Mouse (Mus musculus) neutrophil, adult 5-6 weeks (primary cell): ENCODE measurements at regions not wholly inside any gene's neighbourhood (a gene's known extent, or its start where the extent isn't known, plus 50 kb on each side); places are given as distances from the start of the nearest gene placed in this dataset.

Source experiments
- ATAC-seq: fragments of 151-379, 151-347 bp; 2 replicates; pipeline ENCODE4 v1.8.0; 2017; ENCODE audit warnings: mild to moderate bottlenecking, moderate TSS enrichment; ENCODE audit not compliant: insufficient number of reproducible peaks, poor library complexity, low FRiP score, severe bottlenecking; ENCODE audit errors: extremely low read depth

DNA sequence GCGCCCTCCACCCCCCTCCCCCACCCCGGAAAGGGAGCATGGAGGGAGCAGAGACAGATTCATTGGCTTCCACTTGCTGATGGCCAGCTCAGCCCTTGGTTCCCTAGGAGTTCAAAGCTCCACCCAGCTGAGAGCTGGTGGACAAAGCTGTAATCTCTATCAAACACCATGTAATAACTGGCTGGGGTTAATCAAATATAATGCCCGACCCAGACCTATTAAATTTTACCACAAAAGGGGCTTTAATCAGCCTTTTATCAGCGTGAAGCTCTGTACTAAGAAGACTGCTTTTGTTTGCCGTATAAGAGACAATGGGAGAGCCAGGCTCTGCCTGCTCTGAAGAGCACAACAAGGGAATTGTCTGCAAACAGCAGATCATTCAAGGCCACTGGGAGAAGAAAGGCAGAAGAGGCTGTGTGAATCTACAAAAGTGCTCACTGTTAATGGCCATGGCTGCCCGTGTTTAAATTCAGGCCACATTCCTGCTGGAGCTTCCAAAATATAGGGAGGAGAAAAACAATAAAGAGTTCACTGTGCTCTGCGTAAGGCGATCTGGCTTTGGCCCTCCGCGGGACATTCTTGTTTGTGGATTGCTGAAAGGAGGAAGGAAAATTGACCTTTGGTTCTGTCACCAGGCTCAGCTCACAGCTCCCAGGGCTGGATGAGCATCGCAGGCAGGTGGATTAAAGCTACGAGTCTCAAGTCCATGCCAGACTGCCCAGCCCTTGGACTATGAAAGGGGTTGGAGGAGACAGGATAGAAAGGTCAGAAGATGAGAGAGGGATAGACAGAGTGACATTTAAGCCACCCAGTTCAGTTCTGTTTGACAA is 114.4 kb upstream of the Foxn2 start:
- ATAC-seq: no peak

DNA sequence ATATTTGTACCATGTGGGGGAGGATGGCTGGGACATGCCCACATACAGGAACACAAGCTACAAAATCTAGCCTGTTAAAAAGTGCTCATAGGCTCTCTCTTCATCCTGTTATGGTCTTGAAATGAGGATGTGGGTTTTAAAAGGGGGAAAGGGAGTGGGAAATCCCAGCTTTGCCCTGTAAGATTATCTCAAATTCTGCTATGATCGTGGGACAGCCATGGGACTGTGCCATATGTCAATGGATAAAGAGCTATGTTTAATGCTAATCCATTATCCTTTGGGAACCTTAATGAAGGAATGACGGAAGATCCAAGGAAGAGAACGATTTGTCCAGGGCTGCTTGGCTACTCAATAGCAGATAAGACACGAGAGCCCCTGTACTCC is 113.8 kb upstream of the Foxn2 start:
- no peak for ATAC-seq

DNA sequence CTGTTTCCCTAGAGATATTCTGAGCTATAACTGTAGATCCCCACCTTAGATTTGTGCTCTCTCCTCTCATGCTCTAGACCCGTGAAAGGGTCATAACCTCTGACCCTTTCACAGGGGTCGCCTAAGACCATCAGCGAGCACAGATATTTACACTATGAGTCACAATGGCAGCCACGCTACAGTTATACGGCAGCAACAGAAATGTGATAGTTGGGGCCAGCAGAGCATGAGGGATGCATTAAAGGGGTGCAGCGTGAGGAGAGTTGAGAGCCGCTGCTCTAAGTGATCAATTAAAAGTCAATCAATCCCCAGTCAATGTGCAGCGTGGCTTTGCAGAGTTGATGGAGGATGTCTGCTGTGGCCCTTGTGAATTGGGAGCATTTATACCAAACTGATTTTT is 112.7 kb upstream of the Foxn2 start:
- no peak for ATAC-seq

DNA sequence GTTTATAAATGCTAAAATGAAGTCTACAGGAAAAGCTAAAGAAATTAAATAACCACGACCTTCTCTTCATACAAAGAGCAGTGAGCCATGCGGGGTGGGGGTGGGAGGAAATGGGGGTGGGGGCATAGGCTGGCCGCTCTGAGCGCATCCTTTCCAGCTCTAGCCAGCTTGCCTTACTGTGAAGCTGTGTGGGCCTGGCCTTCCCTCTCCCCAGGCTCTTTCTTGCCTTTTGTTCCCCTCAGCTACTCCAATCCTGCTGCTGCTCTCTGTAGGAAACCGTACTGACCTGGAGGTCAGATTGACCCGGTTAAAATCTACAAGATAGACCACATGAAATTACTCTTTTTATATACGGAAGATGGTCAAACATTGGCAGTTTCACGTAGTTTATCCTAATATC is 111.7 kb upstream of the Foxn2 start:
- no peak for ATAC-seq

DNA sequence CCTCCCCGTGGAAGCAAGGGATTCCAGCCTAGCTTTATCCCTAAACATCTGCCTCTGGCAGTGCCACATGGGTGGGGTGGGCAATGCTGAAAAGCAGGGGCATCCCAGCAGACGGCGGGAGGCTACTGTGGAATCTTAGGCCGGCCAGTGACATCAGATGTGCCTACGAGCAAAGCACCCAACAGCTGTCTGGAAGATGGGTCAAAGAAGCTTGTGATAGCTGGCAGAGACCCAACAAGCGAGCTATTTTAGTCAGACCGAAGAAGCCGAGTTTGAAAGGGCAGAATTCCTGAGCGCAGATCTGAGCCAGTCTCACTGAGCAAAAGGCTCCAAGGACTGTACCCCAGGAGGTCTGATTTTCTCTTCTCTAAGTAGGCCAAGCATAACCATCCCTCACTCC is 110.8 kb upstream of the Foxn2 start:
- no peak for ATAC-seq

DNA sequence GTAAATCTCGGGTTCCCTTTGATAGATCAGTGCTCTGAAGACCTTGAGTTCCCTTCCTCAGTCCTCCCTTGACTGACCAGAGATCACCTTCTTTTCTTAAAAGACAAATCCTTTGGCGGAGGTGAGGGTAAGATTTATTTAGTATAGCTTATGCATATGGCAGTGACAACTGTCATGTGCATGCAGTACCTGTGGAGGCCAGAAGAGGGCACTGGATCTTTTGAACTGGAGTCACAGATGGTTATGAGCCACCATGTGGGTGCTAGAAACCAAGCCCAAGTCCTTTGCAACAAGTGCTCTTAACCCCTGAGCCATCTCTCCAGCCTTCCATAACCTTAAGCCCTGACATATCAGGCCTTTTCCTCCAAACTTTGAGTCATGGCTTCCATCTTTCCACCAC is 110.4 kb upstream of the Foxn2 start:
- ATAC-seq: no peak

DNA sequence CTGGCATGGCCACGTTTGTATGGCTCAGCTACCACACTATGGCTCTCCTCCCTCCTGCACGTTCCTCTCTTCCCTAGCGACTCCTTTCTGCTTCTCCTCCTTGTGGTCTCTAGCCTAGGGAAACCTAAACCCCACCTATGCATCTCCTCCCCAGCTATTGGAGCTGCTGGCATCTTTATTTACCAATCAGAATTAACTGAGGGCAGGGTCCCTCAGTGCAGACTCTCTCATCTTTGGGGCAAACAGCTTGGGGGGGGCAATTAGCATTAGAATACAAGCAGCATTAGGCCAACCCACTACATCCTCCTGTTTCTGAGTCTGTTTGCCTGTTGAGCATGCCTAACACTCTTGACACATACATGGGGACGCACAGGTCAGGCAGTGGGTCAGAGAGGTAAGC is 106.7 kb upstream of the Foxn2 start:
- no peak for ATAC-seq

DNA sequence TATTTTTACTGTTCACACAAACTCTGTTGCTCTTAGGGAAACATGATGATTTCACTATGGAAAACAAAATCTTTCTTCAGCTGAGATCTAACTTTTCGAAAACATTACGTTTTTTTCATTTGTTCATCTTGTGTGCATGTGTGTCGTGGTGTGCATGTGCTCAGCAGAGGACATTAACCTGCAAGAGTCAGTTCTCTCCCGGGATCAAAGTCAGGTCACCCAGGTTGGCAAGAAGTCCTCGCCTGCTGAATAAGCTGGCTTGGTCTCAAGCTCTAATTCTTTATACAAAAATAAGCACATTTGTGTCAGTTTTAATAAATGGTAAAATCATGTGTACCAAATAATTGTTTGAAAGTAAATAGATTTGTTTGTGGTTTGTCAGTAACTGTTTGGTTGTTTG is 105.2 kb upstream of the Foxn2 start:
- ATAC-seq: no peak

DNA sequence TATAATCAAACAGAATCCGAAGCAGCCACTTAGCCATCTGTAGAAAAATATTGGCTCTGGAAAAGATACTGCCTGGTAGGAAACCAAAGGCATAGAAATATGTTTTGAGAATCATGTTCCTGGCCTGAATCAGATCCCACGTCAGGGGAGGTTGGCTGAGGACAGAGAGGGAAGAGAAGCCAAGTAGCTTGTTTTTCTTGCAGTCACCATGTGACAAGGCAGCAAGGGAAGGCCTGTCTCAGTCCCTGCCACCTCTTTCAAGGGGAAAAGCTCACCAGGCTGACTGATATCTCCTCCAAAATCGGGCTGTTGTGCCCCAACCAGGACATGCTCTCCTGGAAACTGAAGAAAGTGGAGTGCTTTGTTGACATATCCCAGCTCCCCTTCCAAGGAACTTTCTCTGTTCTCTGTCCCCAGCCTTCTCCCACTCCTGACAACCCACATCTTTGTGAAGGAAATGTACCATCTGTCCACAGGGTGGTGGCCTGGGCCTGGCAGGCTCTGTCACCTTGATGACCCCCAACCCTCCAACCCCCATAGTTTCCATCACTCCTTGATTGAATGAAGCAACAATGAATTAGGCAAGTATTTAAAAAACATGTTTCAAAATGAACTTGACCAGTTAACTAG is 104.3 kb upstream of the Foxn2 start:
- no peak for ATAC-seq

DNA sequence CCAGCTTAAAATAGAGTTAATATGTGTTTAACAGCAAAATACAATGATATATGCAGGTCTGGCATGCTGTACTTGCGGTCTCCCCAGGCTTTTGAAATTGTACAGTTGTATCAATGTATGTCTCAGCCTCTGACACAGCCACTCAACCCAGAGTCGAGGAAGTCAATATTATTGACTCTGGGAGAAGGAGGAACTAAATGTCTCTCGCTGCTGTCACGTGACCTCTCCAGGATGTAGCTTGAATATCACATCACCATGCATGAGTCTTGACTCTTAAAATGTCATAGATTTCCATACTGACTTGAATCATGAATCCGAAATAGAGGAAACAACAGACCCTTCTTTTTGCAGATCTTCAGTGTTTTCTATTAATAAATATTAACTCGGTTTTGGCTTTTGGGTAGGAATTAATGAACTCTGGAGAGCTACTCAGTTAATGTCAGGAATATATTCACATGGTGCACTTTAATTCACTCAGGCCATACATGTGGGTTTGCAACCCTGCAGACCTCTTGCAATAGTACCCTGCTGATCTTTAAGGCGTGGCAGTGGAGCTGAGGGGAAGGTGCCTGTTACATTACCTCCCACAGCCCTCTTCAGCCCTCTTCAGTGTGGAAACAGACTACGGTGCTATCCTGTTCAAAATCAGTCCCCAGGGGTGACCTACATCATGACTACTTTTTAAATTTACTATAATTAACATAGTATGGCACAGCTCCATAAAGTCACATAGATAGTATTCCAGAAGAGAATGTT is 102.7 kb upstream of the Foxn2 start:
- ATAC-seq: no peak

DNA sequence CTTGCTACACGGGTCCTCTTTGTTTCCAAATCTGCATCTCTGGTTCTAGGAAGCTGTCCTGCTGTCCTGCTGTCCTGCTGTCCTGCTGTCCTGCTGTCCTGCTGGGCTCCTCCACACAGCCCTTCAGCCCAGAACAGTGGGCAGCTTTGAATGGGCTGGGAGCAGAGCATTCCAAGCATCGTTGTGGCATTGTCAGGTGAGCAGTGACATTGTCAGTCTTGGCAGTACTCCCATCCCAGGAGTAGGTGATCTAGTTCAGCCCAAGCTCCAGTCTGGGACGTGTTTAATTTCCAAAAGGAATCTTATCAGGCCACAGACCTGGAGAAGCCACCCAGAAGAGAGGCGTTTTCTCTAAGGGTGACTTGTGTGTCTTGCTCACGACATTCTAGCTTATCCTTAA is 99.4 kb upstream of the Foxn2 start:
- no peak for ATAC-seq

DNA sequence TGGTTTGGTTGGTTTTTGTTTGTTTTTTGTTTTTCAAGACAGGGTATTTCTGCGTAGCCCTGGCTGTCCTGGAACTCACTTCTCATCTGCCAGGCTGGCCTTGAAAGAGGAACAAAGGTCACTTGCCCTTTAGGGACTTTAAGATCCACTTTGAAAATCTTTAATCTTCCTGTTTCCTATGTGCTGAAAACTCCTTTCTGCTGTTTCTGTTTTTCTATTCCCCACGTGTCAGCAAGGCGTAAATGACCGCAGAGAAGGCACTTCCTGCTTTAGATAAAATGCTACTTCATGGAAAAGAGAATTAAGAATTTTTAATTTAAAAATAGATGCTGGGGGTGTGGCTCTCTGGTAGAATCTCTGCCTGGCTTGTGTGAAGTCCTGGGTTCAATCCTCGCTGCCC is 98.9 kb upstream of the Foxn2 start:
- ATAC-seq: no peak

DNA sequence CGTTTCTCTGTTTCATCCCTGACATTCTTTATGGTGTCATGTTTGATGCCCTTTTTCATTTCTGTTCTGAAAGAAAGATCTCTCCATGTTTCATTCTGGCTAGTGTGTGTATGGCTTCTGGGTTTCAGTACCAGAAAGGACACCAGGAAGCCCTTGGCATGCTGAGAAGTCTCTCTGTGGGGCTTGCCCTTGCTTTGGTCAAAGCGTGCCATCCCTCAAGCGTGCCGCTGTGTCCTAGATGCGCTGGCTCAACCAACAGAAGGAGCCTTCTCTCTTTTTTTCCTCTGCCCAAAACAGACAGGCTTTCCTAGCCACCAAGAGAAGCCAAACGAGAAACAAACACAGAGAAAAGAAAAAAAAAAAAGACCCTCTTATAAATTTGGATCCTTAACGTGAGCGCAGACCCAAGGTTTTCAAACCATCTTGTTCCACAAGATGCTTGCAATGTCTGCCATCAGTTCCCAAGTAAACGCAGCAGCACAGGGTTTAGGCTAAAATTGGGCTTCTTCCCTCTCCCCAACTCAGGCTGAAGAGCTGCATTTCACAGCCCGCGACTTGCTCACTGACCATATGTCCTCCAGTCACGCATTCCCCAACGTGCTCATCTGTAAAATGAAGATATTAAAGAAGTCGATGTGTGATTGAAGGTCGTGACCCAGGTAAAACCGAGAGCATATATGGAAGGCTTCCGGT is 97.3 kb upstream of the Foxn2 start:
- ATAC-seq: no peak

DNA sequence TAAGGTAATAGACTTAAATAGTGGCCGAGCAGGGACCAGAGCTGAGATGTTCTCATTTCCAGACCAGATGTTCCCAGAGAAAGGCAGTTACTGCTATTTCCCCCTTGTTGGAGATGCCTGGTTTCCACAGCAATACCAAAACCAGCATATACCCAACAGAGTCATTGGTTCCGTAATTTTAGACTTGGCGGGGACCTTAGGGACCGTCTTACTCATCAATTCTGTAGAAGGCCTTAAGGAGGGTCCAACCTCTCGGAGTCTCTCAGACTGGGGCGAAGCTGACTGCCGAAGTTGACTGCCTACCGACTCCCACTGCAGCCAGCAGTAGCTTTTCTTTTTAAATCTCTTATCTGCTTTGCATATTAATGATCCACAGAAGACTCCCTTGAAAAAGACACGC is 95.1 kb upstream of the Foxn2 start:
- ATAC-seq: no peak

DNA sequence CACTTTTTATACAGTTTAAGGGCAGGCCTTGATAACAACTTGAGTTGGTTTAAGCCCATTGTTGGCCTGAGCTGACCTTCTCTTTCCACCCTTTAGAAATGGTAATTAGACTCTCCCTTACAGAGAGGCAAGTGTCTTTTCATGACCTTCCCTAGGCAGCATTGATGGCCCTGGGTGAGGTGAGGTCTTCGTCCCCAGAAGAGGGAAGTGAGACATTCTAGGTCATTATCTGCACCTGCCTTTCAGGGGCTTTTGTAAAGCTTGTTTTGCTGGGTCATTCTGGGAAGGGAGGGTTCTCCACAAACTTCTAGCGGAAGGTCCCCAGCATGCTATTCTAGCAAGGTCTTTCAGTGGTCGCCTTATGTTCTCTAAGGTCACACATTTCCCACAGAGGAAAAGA is 93.6 kb upstream of the Foxn2 start:
- no peak for ATAC-seq

DNA sequence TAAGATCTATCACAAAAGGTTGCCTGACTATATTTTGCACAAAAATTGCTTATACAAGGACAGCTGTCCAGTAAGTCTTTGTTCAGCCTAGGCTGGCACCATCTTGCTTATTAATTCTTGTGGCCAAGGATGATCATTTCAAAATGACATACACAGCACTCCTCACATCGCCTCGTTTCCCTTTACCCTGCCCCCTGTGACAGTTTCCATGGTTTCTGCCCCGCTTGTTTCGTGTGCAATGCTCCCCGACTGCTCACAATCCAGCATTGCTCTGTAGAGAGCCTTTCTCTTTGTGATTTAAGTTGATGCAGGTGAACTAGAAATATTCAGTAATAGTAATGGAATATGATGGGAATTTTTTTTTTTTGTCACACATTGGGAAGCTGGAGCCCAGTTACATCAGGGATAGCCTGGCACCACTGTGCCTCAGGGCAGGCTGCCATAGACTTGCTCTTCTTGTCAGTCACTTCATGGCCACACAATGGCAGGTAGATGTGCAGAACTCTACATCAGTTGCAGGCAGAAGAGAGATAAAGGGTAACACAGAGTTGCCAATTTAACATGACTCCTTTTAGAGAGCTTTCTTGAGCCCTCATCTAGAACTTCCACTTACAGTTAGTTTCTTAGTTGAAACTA is 90.6 kb upstream of the Foxn2 start:
- ATAC-seq: no peak

DNA sequence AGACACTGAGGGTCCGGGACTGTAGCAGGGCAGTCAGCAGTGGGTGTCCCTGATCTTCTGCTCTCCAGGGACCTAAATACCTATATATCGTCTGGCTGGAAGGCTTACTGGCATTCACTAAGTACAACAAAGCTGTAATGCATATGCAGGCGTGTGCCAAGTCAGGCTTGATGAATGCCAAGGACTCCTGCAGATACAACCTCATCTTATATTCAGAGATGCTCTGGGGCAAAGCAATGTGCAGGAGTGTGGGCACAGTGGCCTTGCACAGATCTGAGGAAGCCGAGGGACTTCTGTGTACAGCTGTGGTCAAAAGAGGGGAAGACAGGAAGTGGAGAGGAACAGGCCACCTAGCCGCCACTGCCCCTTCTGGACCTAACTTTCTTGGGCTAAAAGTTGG is 89.5 kb upstream of the Foxn2 start:
- no peak for ATAC-seq

DNA sequence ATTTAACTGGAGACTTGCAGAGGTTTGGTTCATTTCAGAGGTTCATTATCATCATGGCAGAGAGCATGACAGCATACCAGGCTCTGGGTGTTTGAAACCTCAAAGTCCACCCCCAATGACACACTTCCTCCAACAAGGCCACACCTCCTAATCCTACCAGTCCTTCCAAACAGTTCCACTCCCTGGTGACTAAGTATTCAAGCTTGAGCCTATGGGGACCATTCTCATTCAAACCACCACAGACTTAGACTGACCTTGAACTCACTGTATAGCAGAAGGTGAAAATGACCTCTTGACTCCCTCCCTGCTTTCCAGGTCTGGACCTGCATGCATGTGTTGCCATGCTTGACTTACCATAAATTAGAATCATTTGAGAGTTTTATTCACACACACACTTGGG is 87.6 kb upstream of the Foxn2 start:
- no peak for ATAC-seq

DNA sequence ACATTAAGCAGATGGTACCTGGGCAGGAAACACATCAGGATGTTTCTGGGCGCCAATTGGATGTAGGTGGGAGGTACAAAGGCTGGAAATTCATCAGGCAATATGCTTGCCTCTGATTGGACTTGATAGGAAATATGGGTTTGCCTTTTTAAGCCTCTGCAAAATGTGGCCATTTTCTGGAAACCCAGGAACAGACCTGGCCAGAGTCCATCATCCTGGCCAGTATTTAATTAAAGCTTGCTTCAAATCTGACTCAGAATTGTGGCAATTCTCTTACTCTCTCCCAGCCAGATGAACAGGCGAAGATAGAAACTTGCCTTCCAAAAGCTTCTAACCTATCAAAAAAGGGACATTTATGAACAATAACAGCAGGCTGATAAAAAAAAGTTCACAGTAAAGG is 79.3 kb upstream of the Foxn2 start:
- no peak for ATAC-seq
